Mouse (Mus musculus) heart, adult 2 months (tissue): Measurements from ENCODE around the gene Lmo3. TPM values are rescaled to one million over a fixed set of nuclear protein-coding genes. Genes with fewer than 3 reads are reported as not detected.

ENCODE experiments used
- DNase-seq, 2 experiments: peaks; one replicate each; pipeline ENCODE4 v3.0.0; 2021
- H3K27ac ChIP-seq: fragments of 200-600 bp; 2 replicates; pipeline ENCODE4 v1.8.1; 2022
- H3K27me3 ChIP-seq: fragments of 200-500 bp; 2 replicates; pipeline ENCODE4 v1.6.1; 2012; ENCODE audit warnings: mild to moderate bottlenecking, low read length, inconsistent platforms, mixed read lengths; ENCODE audit not compliant: control insufficient read depth, insufficient read depth
- H3K36me3 ChIP-seq: fragments of 200-500 bp; 2 replicates; pipeline ENCODE4 v1.6.1; 2012; ENCODE audit warnings: low read length, inconsistent platforms; ENCODE audit not compliant: control insufficient read depth, insufficient read depth
- H3K4me1 ChIP-seq: fragments of 200-500 bp; 2 replicates; pipeline ENCODE4 v1.6.1; 2011; ENCODE audit warnings: low read length; ENCODE audit not compliant: control insufficient read depth, insufficient read depth
- H3K4me3 ChIP-seq: fragments of 200-600 bp; 2 replicates; pipeline ENCODE4 v1.8.1; 2022
- H3K79me2 ChIP-seq: fragments of 200-500 bp; replicated peaks from 2 replicates; pipeline ENCODE4 v1.6.1; 2012; ENCODE audit warnings: mild to moderate bottlenecking, inconsistent platforms, low read length, moderate library complexity, mixed read lengths; ENCODE audit not compliant: control insufficient read depth, insufficient read depth
- H3K9ac ChIP-seq: fragments of 200-500 bp; 2 replicates; pipeline ENCODE4 v1.6.1; 2012; ENCODE audit warnings: low read depth, mild to moderate bottlenecking, control low read depth, inconsistent platforms, low read length, mixed read lengths
- CTCF ChIP-seq: fragments of 200-600 bp; IDR thresholded peaks from 2 replicates; pipeline ENCODE4 v1.8.1; 2022; ENCODE audit warnings: antibody characterized with exemption, mild to moderate bottlenecking, moderate library complexity
- EP300 ChIP-seq: fragments of 200-500 bp; IDR thresholded peaks from 2 replicates; pipeline ENCODE4 v1.6.1; 2011; ENCODE audit warnings: low read depth, low read length, control low read depth; ENCODE audit not compliant: insufficient read depth
- POLR2A ChIP-seq: fragments of 200-500 bp; IDR thresholded peaks from 2 replicates; pipeline ENCODE4 v1.6.1; 2011; ENCODE audit warnings: mild to moderate bottlenecking, low read depth, low read length, control low read depth; ENCODE audit not compliant: insufficient read depth
- WGBS: fragments of 180-500 bp; shearing (Covaris S2); methylation state at CpG from one replicate; pipeline ENCODE4 v1.1.7; 2018; 5-methylcytosine and 5-hydroxymethylcytosine counted together
- intact Hi-C: fragments of 180-260 bp; cut with DNase I; formaldehyde crosslinking; loops from one replicate; pipeline ENCODE4 v1.15.1; 2025
- polyA plus RNA-seq: library from polyadenylated mRNA; depleted of rRNA; stranded (reverse); fragments of >200 nt; gene quantifications from 2 replicates; pipeline ENCODE4 v1.2.3, GENCODE M21; 2012
- total RNA-seq, 2 experiments: library from RNA; stranded (reverse); gene quantifications; 2 replicates each; pipeline ENCODE4 v1.2.3; 2021

Gene Lmo3
- total and polyA plus RNA-seq, 3 experiments, result 0.06 TPM; not detected in 2

DNA sequence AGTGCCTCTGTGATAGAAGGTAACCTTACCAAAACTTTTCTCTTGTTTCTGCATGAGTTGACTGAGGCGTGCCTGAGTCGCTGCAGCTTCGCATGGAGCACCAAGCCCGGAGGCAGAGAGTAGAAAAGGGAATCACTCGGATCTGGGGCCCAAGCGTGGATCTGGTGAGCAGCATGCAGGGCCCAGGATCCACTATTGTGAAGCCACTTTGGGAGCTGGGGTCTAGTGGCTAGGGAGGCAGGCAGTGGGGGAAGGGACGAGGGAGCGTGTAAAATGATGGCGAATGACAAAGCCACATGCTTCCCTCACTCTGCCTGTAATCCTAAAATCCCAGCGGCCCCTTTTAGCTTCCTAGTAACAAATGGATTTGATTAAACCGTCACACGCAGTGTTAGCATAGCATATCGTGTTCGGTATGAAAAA, 160.6 kb downstream of the Lmo3 start:
- intact Hi-C loops, result no loop called here
- no peak overlapping the region for H3K27ac ChIP-seq
- no peak for TF ChIP-seq CTCF
- no peak for TF ChIP-seq EP300
- TF ChIP-seq POLR2A, result no peak
- H3K27me3 ChIP-seq, result no peaks in the 10 kb centered on the region; the same call in 1 of the 2 replicates
- no peak overlapping the region for H3K9ac ChIP-seq
- DNase-seq, result no peak
- H3K79me2 ChIP-seq, result no peaks in the 10 kb centered on the region
- no peaks in the 10 kb centered on the region for H3K36me3 ChIP-seq
- 8% methylated on average over 14 of the region's 14 CpGs for WGBS
- no peaks in the 10 kb centered on the region for H3K4me1 ChIP-seq
- no peak overlapping the region for H3K4me3 ChIP-seq

DNA sequence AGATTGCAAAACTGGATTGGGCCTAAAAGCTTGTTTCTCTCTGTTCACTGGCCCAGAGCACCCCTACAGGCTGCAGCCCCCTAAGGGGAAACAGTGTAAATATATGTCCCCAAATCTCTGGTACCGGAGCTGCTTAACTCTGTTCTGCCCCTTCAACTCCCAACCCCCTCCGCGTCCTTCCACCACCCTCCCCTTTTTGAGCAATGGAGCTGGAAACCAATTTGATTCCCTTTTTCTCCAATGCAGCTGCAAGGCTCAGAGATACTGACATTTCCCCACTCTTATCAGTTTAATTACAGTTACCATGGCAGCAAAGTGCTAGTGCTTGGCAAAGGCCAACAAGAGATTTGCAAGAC, 161.3 kb downstream of the Lmo3 start:
- no peak overlapping the region for H3K9ac ChIP-seq

GRCm38 (mm10) chr6:138419871-138420535, 161.8 kb downstream of the Lmo3 start:
- Histone ChIP-seq H3K4me1 (no peaks in the 10 kb centered on the region), H3K4me3 (no peak overlapping the region)
- intact Hi-C loops, result no loop called here

More for the DNA sequence above, 161.3 kb downstream of the Lmo3 start:
- TF ChIP-seq EP300, result no peak
- TF ChIP-seq CTCF, result no peak
- no peak for TF ChIP-seq POLR2A
- Histone ChIP-seq H3K36me3 (no peaks in the 10 kb centered on the region), H3K79me2 (no peaks in the 10 kb centered on the region), H3K4me3 (no peak overlapping the region), H3K27me3 (no peaks in the 10 kb centered on the region; the same call in 1 of the 2 replicates), H3K4me1 (no peaks in the 10 kb centered on the region), H3K27ac (no peak overlapping the region)
- WGBS, result 15% methylated on average over 3 of the region's 3 CpGs
- intact Hi-C loops, result no loop called here
- no peak for DNase-seq

GRCm38 (mm10) chr6:138412075-138412474, 169.7 kb downstream of the Lmo3 start:
- Histone ChIP-seq H3K27ac (no peak overlapping the region), H3K4me1 (no peaks in the 10 kb centered on the region), H3K36me3 (no peaks in the 10 kb centered on the region), H3K27me3 (no peaks in the 10 kb centered on the region), H3K9ac (no peak overlapping the region), H3K4me3 (no peak overlapping the region), H3K79me2 (no peaks in the 10 kb centered on the region)
- WGBS, result 81% methylated on average over 3 of the region's 3 CpGs
- intact Hi-C loops, result no loop called here
- DNase-seq, result no peak
- TF ChIP-seq CTCF (no peak), EP300 (no peak), POLR2A (no peak)

More at GRCm38 (mm10) chr6:138419871-138420535, 161.8 kb downstream of the Lmo3 start:
- no peaks in the 10 kb centered on the region for H3K36me3 ChIP-seq
- H3K27ac ChIP-seq, result no peak overlapping the region
- no peak overlapping the region for H3K9ac ChIP-seq
- H3K27me3 ChIP-seq, result no peaks in the 10 kb centered on the region; the same call in 1 of the 2 replicates
- no peak for TF ChIP-seq EP300
- no peak for TF ChIP-seq CTCF
- TF ChIP-seq POLR2A, result no peak
- no peaks in the 10 kb centered on the region for H3K79me2 ChIP-seq
- 66% methylated on average over 8 of the region's 8 CpGs for WGBS
- DNase-seq, result no peak

GRCm38 (mm10) chr6:138402031-138402430, 179.7 kb downstream of the Lmo3 start:
- no peak overlapping the region for H3K4me3 ChIP-seq
- H3K79me2 ChIP-seq, result no peaks in the 10 kb centered on the region
- no peak overlapping the region for H3K27ac ChIP-seq
- H3K27me3 ChIP-seq, result no peaks in the 10 kb centered on the region
- intact Hi-C loops, result no loop called here
- no peaks in the 10 kb centered on the region for H3K4me1 ChIP-seq
- H3K36me3 ChIP-seq, result no peaks in the 10 kb centered on the region
- no peak for TF ChIP-seq CTCF
- TF ChIP-seq POLR2A, result no peak
- no peak for TF ChIP-seq EP300
- DNase-seq, result no peak
- 78% methylated on average over 6 of the region's 6 CpGs for WGBS
- no peak overlapping the region for H3K9ac ChIP-seq

- H3K4me3 ChIP-seq, result no peak overlapping the region
- no peak for TF ChIP-seq EP300
- no peak overlapping the region for H3K27ac ChIP-seq
- H3K79me2 ChIP-seq, result no peaks in the 10 kb centered on the region
- WGBS, result 76% methylated on average over 1 of the region's 1 CpGs
- H3K4me1 ChIP-seq, result no peaks in the 10 kb centered on the region
- no peak for DNase-seq
- no peaks in the 10 kb centered on the region for H3K36me3 ChIP-seq
- H3K9ac ChIP-seq, result no peak overlapping the region
- intact Hi-C loops, result no loop called here
- H3K27me3 ChIP-seq, result no peaks in the 10 kb centered on the region
Observed at GRCm38 (mm10) chr6:138398836-138399235, 182.9 kb downstream of the Lmo3 start.
